Mouse (Mus musculus) intestine, postnatal 0 days (tissue): ENCODE measurements around the gene Etnk2. TPM values are rescaled to one million over a fixed set of nuclear protein-coding genes. Genes with fewer than 3 reads are reported as not detected.

Experiments used
- ATAC-seq: fragments of 200-750 bp; cut with Nextera tagmentation; 2 replicates; pipeline ENCODE4 v1.8.0; 2017; ENCODE audit warnings: mild to moderate bottlenecking, moderate TSS enrichment, moderate library complexity
- H3K27ac ChIP-seq: fragments of 300-500 bp; sonication (generic); 2 replicates; pipeline ENCODE4 v1.5.1; 2014; ENCODE audit warnings: mild to moderate bottlenecking, low read depth, low read length, moderate library complexity
- H3K27me3 ChIP-seq: fragments of 300-500 bp; sonication (generic); replicated peaks from 2 replicates; pipeline ENCODE4 v1.6.1; 2014; ENCODE audit warnings: low read length, mixed read lengths; ENCODE audit not compliant: control insufficient read depth, insufficient read depth
- H3K36me3 ChIP-seq: fragments of 300-500 bp; sonication (generic); 2 replicates; pipeline ENCODE4 v1.6.1; 2014; ENCODE audit warnings: mild to moderate bottlenecking, moderate library complexity; ENCODE audit not compliant: control insufficient read depth, insufficient read depth
- H3K4me1 ChIP-seq: fragments of 300-500 bp; sonication (generic); replicated peaks from 2 replicates; pipeline ENCODE4 v1.6.1; 2014; ENCODE audit warnings: antibody characterized with exemption, low read length, mixed read lengths; ENCODE audit not compliant: control insufficient read depth, insufficient read depth
- H3K4me2 ChIP-seq: fragments of 300-500 bp; sonication (generic); replicated peaks from 2 replicates; pipeline ENCODE4 v1.6.1; 2014; ENCODE audit warnings: low read depth, mild to moderate bottlenecking, moderate library complexity
- H3K4me3 ChIP-seq: fragments of 300-500 bp; sonication (generic); 2 replicates; pipeline ENCODE4 v1.5.1; 2014; ENCODE audit warnings: low read depth, low read length
- H3K9ac ChIP-seq: fragments of 300-500 bp; sonication (generic); 2 replicates; pipeline ENCODE4 v1.6.1; 2014; ENCODE audit warnings: mild to moderate bottlenecking, low read depth, low read length
- H3K9me3 ChIP-seq: fragments of 300-500 bp; sonication (generic); 2 replicates; pipeline ENCODE4 v1.6.1; 2016; ENCODE audit warnings: mixed run types; ENCODE audit not compliant: control insufficient read depth
- CTCF ChIP-seq: sonication (generic); IDR thresholded peaks from 2 replicates; pipeline ENCODE4 v1.5.1; 2016; ENCODE audit warnings: low read depth, mild to moderate bottlenecking, control low read depth, antibody characterized with exemption, moderate library complexity
- WGBS: fragments of 180-500 bp; shearing (Covaris S2); extraction: QIAGEN DNeasy Blood & Tissue Kit; methylation state at CpG from one replicate; pipeline ENCODE4 v1.1.7; 2014; 5-methylcytosine and 5-hydroxymethylcytosine counted together
- polyA plus RNA-seq: library from polyadenylated mRNA; unstranded; fragments of >200 nt; fragmentation: Nextera tagmentation; extraction: Ambion mirVana; gene quantifications from 2 replicates; pipeline ENCODE4 v1.2.1, GENCODE M21; 2015

The Etnk2 gene
- polyA plus RNA-seq, 1 experiment from 2014 or later = 6.0 TPM

DNA sequence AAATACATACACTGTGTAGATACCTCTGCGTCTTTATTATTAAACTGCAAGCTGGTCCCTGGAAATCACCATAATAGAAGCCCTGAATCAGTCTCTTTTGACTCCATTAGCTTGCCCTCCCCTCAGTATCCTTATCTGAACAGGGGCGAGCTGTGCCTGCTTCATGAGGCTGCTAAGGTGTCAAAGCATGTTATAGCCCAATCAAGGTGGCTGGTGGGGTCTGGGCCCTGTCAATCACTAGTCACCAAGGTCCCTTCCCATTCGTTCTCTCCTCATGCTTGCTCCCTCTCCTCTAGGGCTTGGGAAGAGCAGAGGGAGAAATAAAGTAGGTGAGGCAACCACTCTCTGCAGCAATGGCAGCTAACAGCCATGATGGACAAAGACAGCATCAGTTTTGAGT is 16.1 kb upstream of the Etnk2 start:
- TF ChIP-seq CTCF = no peak
- H3K9me3 ChIP-seq = no peaks in the 10 kb centered on the region
- H3K9ac ChIP-seq = no peak overlapping the region
- no peak overlapping the region for H3K4me3 ChIP-seq
- no peaks in the 10 kb centered on the region; the same call in 1 of the 2 replicates for H3K4me1 ChIP-seq
- no peaks in the 10 kb centered on the region for H3K36me3 ChIP-seq
- WGBS = 66% methylated on average over 3 of the region's 3 CpGs
- H3K4me2 ChIP-seq = no peak overlapping the region
- no peak for ATAC-seq
- peak overlapping the region; percentile 83 for H3K27ac ChIP-seq
- H3K27me3 ChIP-seq = no peaks in the 10 kb centered on the region

DNA sequence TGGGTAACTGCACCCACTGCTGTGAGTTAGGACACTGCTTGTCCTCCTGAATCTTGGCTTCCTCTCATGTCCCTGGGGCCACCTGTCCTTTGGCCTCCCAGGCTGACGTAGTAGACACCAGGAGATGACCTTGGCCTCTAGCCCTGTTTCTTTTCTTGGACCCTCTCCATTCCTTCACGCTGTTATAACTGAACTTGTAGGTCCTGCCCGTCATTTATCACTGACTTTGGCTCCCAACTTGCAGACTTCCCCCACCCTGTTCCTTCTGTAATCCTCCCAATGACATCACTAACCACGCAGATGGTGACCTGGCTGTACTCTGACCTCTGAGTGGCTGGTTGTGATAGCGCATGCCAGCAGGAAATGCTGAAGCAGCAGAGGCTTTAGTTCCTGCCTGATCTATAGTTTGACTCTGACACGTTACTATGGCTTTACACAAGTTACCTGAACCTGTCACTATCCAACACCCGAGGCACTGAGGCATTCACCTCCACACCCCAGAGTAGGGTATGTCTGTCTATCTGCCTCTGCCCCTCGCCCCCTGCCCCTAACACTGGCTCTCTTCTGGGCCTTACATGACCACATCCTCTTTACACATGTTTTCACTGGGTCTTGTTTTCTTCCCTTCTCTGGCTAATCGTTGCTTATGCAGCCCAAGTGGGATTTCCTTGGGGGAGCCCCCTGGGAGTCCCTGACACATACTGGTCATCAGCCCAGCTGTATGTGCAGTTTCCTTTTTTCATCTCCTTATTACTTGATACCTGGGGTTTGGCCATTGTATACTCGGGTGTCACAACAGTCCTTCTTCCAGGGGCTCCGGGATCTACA is 15.5 kb upstream of the Etnk2 start:
- ATAC-seq = peak; percentile 90
- Histone ChIP-seq H3K4me2 (no peak overlapping the region), H3K27me3 (no peaks in the 10 kb centered on the region), H3K27ac (peak overlapping the region; percentile 83), H3K9me3 (no peaks in the 10 kb centered on the region), H3K36me3 (no peaks in the 10 kb centered on the region), H3K4me1 (no peaks in the 10 kb centered on the region; the same call in 1 of the 2 replicates), H3K9ac (no peak overlapping the region), H3K4me3 (no peak overlapping the region)
- 37% methylated on average over 11 of the region's 11 CpGs for WGBS
- TF ChIP-seq CTCF = no peak

DNA sequence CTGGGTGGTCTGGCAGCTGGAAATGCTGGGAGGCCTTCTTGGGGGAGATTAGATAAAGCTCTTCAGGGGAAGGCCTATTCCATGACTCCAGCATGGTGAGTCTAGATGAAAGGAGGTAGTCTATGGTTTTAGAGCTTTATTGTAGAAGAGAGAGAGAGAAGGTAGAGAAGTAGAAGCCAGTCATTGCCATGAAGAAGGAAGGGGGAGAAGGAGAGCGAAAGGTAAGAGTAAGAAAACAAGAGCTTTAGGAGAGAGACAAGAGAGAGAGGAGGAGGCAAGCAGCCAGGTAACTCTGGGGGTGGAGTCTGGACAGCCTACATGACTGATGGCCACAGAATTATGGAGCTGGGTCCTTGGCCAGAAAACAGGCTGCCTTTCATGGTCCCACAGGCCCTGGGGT is 13.2 kb upstream of the Etnk2 start, which contains the start of gene Ren1:
Ren1 (plus strand) TSS at position 301 of the 400 bp plus-strand sequence.
- ATAC-seq = no peak
- Histone ChIP-seq H3K9me3 (no peaks in the 10 kb centered on the region), H3K4me2 (no peak within 1 kb of the TSS), H3K4me1 (no peaks in the 10 kb centered on the region; the same call in 1 of the 2 replicates), H3K4me3 (no peak within 1 kb of the TSS), H3K27me3 (no peaks in the 10 kb centered on the region), H3K36me3 (no peaks in the 10 kb centered on the region), H3K27ac (no peak within 1 kb of the TSS), H3K9ac (no peak within 1 kb of the TSS)
- TF ChIP-seq CTCF = no peak
- 84% methylated on average over 1 of the region's 1 CpGs for WGBS

DNA sequence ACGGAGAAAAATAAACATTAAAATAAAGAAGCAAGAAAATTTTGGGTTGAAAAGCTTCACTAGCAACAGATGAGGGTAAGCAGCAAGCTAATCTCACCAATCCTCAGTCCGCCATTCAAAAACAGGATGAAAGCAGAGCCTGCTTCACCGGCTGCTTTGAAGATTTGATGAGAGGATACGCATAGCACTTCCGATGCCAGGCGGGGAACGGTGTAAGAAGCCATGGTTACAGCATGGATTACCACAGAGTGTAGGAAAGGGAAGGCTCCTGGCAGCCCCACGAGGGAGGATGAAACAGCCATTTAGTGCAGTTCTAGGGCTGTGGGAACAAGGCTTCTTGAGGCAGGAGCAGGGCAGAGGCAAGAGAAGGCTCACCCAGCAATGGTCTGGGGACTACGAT is 11.6 kb upstream of the Etnk2 start:
- no peaks in the 10 kb centered on the region for H3K9me3 ChIP-seq
- H3K4me1 ChIP-seq = no peaks in the 10 kb centered on the region; the same call in 1 of the 2 replicates
- H3K27me3 ChIP-seq = no peaks in the 10 kb centered on the region
- 66% methylated on average over 9 of the region's 9 CpGs for WGBS
- no peak for TF ChIP-seq CTCF
- H3K27ac ChIP-seq = no peak overlapping the region
- H3K36me3 ChIP-seq = no peaks in the 10 kb centered on the region
- no peak overlapping the region for H3K4me2 ChIP-seq
- no peak overlapping the region for H3K9ac ChIP-seq
- no peak for ATAC-seq
- no peak overlapping the region for H3K4me3 ChIP-seq

GRCm38 (mm10) chr1:133353371-133353809 is 10.0 kb upstream of the Etnk2 start:
- no peaks in the 10 kb centered on the region for H3K36me3 ChIP-seq
- 52% methylated on average over 12 of the region's 12 CpGs for WGBS
- peak; percentile 100 for TF ChIP-seq CTCF
- H3K9ac ChIP-seq = no peak overlapping the region
- no peak overlapping the region for H3K4me3 ChIP-seq
- no peak overlapping the region for H3K27ac ChIP-seq
- H3K4me1 ChIP-seq = no peaks in the 10 kb centered on the region
- H3K9me3 ChIP-seq = no peaks in the 10 kb centered on the region
- peak; percentile 51; the same call in 1 of the 2 replicates for ATAC-seq
- H3K4me2 ChIP-seq = no peak overlapping the region
- H3K27me3 ChIP-seq = no peaks in the 10 kb centered on the region

GRCm38 (mm10) chr1:133355469-133355868 is 7.9 kb upstream of the Etnk2 start:
- Histone ChIP-seq H3K4me3 (no peak overlapping the region), H3K27ac (no peak overlapping the region), H3K9me3 (no peaks in the 10 kb centered on the region), H3K4me1 (no peaks in the 10 kb centered on the region), H3K36me3 (no peaks in the 10 kb centered on the region), H3K27me3 (no peaks in the 10 kb centered on the region), H3K9ac (no peak overlapping the region), H3K4me2 (no peak overlapping the region)
- ATAC-seq = no peak
- WGBS = 40% methylated on average over 5 of the region's 5 CpGs
- no peak for TF ChIP-seq CTCF
